Mouse (Mus musculus) lung, postnatal 0 days (tissue): ENCODE measurements around the gene Gm9922.

Experiments
- CTCF ChIP-seq: IDR thresholded peaks from 2 replicates; pipeline ENCODE4 v1.5.1; 2016; ENCODE audit warnings: antibody characterized with exemption, mild to moderate bottlenecking
- EP300 ChIP-seq: IDR thresholded peaks from 2 replicates; pipeline ENCODE4 v1.6.1; 2016; ENCODE audit warnings: antibody characterized with exemption, mild to moderate bottlenecking, control low read depth

DNA sequence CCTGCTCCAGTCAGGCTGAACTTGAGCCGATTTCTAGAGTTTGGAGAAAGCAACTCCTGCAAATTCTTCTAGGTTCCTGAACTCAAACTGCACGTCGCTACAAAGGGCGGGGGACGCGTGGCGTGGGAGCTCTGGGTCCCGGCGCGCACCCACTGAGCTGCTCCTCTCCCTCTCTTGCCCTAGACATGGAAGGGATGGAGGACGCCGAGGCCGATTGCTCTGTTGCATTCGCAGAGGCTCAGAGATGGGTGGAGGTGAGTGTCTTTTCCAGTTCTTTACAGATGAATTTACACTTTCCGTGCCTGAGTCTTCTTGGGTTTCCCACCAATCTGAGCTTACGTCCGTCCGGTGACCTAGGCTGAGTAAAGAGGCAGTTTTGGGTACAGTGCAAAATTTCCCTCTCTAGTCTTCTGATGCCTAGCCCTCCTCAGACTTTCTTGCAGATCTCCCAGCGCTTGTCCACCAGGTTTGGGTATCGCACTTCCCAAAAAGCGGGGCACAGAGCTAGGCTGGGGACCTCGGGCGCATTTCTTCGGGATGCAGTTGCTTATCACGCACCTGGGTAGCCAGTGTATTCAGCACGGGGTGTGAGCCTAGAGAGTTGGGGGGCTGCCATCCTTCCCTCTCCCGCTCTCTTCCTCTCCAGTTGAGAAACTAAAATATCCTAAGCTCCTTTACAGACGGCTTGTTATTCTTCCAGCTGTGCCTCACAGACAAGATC, 518 bp upstream of the Gm9922 start:
- TF ChIP-seq CTCF = no peak
- TF ChIP-seq EP300 = no peak
